Mouse (Mus musculus) heart, embryonic 14.5 days (tissue): ENCODE data around the gene Ube3b. TPM values are rescaled to one million over a fixed set of nuclear protein-coding genes. Genes with fewer than 3 reads are reported as not detected.

ENCODE experiments used
- ATAC-seq: fragments of 200-750 bp; cut with Nextera tagmentation; 2 replicates; pipeline ENCODE4 v1.8.0; 2017; ENCODE audit warnings: low read depth, moderate TSS enrichment; ENCODE audit not compliant: insufficient number of reproducible peaks, insufficient read depth, low FRiP score
- H3K27ac ChIP-seq, 2 experiments: fragments of 200-500 bp in 1 of 2; fragments of 300-500 bp in 1 of 2; sonication (generic) in 1 of 2; replicated peaks in 1 of 2; 2 replicates each; pipeline ENCODE4 v1.5.1; 2012 to 2014; ENCODE audit warnings: low read depth in 2 of 2, low read length in 2 of 2, control low read depth in 1 of 2, mild to moderate bottlenecking in 1 of 2, mixed read lengths in 1 of 2; ENCODE audit not compliant: control insufficient read depth in 1 of 2, insufficient read depth in 1 of 2
- H3K27me3 ChIP-seq: fragments of 300-500 bp; sonication (generic); 2 replicates; pipeline ENCODE4 v1.6.1; 2014; ENCODE audit warnings: mild to moderate bottlenecking, low read length, control low read depth; ENCODE audit not compliant: control insufficient read depth, insufficient read depth
- H3K36me3 ChIP-seq: fragments of 300-500 bp; sonication (generic); 2 replicates; pipeline ENCODE4 v1.6.1; 2014; ENCODE audit warnings: mild to moderate bottlenecking, control low read depth, low read length, mixed read lengths; ENCODE audit not compliant: control insufficient read depth, insufficient read depth
- H3K4me1 ChIP-seq, 2 experiments: fragments of 200-500 bp in 1 of 2; fragments of 300-500 bp in 1 of 2; sonication (generic) in 1 of 2; 2 replicates each; pipeline ENCODE4 v1.6.1; 2012 to 2014; ENCODE audit warnings: low read length in 2 of 2, control low read depth in 1 of 2, mixed read lengths in 1 of 2; ENCODE audit not compliant: control insufficient read depth in 2 of 2, insufficient read depth in 2 of 2
- H3K4me2 ChIP-seq: fragments of 300-500 bp; sonication (generic); 2 replicates; pipeline ENCODE4 v1.6.1; 2014; ENCODE audit warnings: mild to moderate bottlenecking, low read length
- H3K4me3 ChIP-seq, 2 experiments: fragments of 200-500 bp in 1 of 2; fragments of 300-500 bp in 1 of 2; sonication (generic) in 1 of 2; 2 replicates each; pipeline ENCODE4 v1.5.1; 2012 to 2014; ENCODE audit warnings: low read length in 2 of 2, mild to moderate bottlenecking in 2 of 2, control low read depth in 1 of 2, low read depth in 1 of 2, moderate library complexity in 1 of 2; ENCODE audit not compliant: control insufficient read depth in 1 of 2, insufficient read depth in 1 of 2
- H3K9ac ChIP-seq: fragments of 300-500 bp; sonication (generic); 2 replicates; pipeline ENCODE4 v1.6.1; 2014; ENCODE audit warnings: mild to moderate bottlenecking, low read length
- H3K9me3 ChIP-seq: fragments of 300-500 bp; sonication (generic); 2 replicates; pipeline ENCODE4 v1.6.1; 2016; ENCODE audit warnings: low read length, control low read depth; ENCODE audit not compliant: control insufficient read depth
- WGBS: fragments of 180-500 bp; shearing (Covaris S2); extraction: QIAGEN DNeasy Blood & Tissue Kit; methylation state at CpG from one replicate; pipeline ENCODE4 v1.1.7; 2014; 5-methylcytosine and 5-hydroxymethylcytosine counted together
- polyA plus RNA-seq: library from polyadenylated mRNA; unstranded; fragments of >200 nt; fragmentation: Nextera tagmentation; extraction: Ambion mirVana; gene quantifications from 2 replicates; pipeline ENCODE4 v1.2.1, GENCODE M21; 2014

Ube3b gene
- polyA plus RNA-seq, 1 experiment from 2014 or later: 51.1 TPM

DNA sequence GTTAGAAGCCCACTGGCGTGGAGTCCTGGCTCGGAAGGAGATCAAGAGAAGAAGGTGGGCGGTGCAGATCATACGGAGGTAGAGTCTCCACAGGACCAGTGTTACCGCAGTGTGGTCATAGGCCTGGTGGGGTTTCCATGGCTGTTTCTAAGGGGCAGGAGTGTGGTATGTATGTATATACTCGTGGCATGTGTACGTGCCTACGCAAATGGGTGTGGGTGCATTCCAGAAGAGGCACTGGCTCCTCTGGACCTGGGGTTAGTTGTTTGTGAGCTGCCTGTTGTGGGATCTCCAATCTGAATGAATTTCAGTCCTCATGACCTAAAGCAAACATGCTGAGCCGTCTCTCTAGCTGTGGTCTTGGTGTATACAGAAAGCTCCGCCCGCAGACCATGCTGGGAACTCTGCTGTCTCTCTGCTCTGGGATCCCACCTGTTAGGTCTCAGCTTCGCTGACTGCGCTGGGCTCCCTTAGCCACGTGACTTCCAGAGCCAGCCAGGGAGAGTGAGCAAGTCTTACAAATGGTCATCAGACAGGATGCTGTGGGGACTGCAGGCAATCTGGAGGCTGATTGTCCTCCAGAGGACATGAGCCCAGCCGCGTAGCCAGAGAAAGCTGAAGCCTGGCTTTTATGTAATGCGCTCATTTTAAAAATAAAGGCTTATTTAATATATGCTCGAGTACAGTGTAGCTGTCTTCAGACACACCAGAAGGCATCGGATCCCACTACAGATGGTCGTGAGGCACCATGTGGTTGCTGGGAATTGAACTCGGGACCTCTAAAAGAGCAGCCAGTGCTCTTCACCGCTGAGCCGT, 23.3 kb upstream of the Ube3b start:
- ATAC-seq: peak; percentile 63
- Histone ChIP-seq H3K36me3 (peaks cover 28% of the 10 kb centered on the region), H3K27me3 (no peaks in the 10 kb centered on the region), H3K9me3 (no peaks in the 10 kb centered on the region), H3K4me1 (peaks cover 6% of the 10 kb centered on the region in 2 experiments; a peak in 3 of 4 replicates), H3K4me2 (peak overlapping the region; percentile 51), H3K27ac (peak overlapping the region; percentile 59 to 68), H3K4me3 (peak overlapping the region; percentile 10 to 14; a peak in 2 of 4 replicates), H3K9ac (peak overlapping the region; percentile 42; the same call in 1 of the 2 replicates)
- WGBS: 43% methylated on average over 23 of the region's 23 CpGs

DNA sequence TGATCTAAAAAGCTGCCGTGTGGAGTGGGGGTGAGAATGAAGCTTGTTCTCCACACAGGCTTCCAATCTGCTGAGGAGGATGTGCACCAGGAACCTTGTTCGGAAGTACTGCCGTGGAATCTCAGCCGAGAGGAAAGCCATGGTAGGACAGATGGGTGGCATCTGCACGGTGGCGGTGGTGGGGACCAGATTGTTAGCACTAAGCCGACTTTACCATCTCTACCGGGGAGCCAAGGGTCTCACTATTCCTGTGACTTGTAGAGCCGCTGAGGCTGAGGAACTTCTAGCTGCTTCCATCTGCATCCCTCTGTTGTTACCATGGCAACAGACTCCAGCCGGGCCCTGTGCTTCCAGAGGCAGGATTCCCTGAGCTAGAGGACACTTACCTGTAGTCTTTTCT, 21.6 kb upstream of the Ube3b start:
- Histone ChIP-seq H3K4me2 (no peak overlapping the region), H3K9me3 (no peaks in the 10 kb centered on the region), H3K9ac (no peak overlapping the region), H3K4me1 (peaks cover 6% of the 10 kb centered on the region in 2 experiments; a peak in 3 of 4 replicates), H3K27me3 (no peaks in the 10 kb centered on the region), H3K27ac (no peak overlapping the region), H3K36me3 (peaks cover 45% of the 10 kb centered on the region), H3K4me3 (no peak overlapping the region)
- WGBS: 77% methylated on average over 10 of the region's 10 CpGs
- ATAC-seq: no peak

DNA sequence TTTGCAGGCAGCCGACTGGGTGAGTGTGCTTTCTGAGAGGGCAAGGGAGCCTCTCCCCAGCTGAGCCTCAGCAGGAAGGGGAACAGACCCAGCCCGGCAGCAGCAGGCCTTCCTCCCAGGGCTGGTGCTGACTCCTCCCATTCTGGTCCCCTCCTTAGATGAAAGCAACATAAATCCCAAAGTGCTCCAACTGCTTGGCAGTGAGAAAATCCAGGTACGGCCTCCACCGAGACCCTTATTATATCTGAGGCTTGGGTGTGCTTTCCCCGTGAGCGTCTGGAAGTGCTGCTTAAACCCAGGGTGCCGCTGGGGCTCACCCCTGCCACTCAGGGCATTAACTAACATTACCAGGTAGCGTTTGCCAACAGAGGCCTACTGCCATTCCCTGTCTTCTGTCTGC, 20.8 kb upstream of the Ube3b start:
- Histone ChIP-seq H3K9ac (no peak overlapping the region), H3K27me3 (no peaks in the 10 kb centered on the region), H3K27ac (no peak overlapping the region), H3K9me3 (no peaks in the 10 kb centered on the region), H3K4me2 (no peak overlapping the region), H3K36me3 (peaks cover 52% of the 10 kb centered on the region), H3K4me1 (peaks cover 6% of the 10 kb centered on the region in 2 experiments; a peak in 3 of 4 replicates), H3K4me3 (no peak overlapping the region)
- WGBS: 67% methylated on average over 8 of the region's 8 CpGs
- ATAC-seq: no peak

DNA sequence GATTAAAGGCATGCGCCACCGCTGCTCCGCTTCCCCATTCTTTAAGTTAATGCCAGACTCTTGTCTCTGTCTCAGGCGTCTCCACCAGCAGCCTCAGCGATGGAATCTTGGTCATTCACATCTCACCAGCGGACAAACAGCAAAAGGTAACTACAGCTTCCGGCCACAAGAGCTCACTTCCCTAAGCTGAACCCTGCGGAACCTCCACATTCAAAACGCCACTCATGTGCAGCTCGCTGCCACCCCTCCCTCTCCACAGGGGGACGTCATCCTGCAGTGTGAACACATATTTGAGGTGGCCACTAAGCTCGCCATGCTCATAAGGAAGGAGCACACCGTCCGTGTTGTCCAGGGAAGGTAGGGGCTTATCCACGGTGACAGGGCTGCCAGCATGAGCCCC, 19.4 kb upstream of the Ube3b start:
- Histone ChIP-seq H3K27me3 (no peaks in the 10 kb centered on the region), H3K4me3 (no peak overlapping the region), H3K27ac (no peak overlapping the region), H3K9me3 (no peaks in the 10 kb centered on the region), H3K4me2 (no peak overlapping the region), H3K4me1 (peaks cover 6% of the 10 kb centered on the region in 2 experiments; a peak in 3 of 4 replicates), H3K9ac (no peak overlapping the region), H3K36me3 (peaks cover 66% of the 10 kb centered on the region)
- no peak for ATAC-seq
- WGBS: 84% methylated on average over 15 of the region's 15 CpGs

DNA sequence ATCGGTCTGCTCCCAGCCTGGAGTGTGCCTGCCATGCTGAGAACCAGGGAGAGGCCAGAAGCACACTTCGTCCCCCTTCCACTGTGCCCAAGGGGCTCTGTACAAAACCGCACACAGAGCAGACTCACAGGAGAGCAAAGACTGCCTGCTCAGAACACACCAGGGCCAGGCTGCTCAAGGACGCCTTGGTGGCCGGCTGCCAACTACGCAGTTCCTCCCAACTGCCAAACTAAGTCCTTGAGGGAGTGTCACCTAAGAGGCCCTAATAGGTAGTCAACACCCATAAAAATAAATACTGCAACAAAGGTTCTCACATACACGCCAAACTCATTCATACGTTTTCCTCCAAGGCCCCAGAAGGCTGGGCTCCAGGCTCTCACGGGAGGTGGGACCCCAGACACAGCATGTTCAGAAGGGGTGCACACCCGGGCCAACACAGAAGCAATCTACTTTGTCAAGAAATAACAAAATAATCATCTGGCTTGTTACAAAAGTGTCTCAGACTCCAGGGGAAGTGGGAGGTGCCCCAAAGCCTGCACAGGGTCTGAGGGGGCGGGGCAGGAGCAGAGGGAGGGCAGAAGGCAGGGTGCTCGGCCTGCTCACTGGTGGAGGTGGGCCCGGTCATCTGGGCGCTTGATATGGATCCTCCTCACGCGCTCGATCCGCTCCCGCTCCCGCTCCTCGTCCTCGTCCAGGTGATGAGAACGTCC, 15.2 kb upstream of the Ube3b start:
- 78% methylated on average over 23 of the region's 23 CpGs for WGBS
- Histone ChIP-seq H3K4me3 (no peak overlapping the region), H3K27me3 (no peaks in the 10 kb centered on the region), H3K4me2 (no peak overlapping the region), H3K9me3 (no peaks in the 10 kb centered on the region), H3K27ac (no peak overlapping the region), H3K4me1 (peaks cover 6% of the 10 kb centered on the region in 2 experiments), H3K9ac (no peak overlapping the region), H3K36me3 (peaks cover 94% of the 10 kb centered on the region)
- ATAC-seq: no peak

DNA sequence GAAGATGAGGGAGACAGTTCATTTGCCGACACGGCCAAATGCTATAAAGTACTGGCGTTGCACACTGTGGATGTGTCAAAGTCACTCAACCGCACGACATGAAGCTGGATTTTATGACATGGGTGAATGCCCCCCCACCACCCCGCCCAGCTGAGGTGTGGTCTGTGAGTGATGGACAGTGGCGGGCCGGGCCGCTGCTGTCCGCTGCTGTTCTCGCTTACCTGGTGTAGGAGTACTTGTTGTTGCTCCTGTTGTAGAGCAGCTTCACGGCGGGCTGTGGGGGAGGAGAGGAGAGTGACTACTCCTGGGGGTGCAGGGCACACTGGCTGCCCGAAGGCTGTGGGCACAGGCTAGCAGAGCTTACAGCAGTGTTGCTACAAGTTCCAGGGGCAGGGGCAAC, 12.3 kb upstream of the Ube3b start:
- no peak overlapping the region for H3K9ac ChIP-seq
- no peak overlapping the region for H3K4me2 ChIP-seq
- peaks cover 32 to 33% of the 10 kb centered on the region in 2 experiments for H3K4me1 ChIP-seq
- no peak overlapping the region for H3K4me3 ChIP-seq
- no peaks in the 10 kb centered on the region for H3K9me3 ChIP-seq
- no peak for ATAC-seq
- 90% methylated on average over 14 of the region's 14 CpGs for whole genome bisulfite sequencing
- no peaks in the 10 kb centered on the region for H3K27me3 ChIP-seq
- no peak overlapping the region for H3K27ac ChIP-seq
- peaks cover 92% of the 10 kb centered on the region for H3K36me3 ChIP-seq

DNA sequence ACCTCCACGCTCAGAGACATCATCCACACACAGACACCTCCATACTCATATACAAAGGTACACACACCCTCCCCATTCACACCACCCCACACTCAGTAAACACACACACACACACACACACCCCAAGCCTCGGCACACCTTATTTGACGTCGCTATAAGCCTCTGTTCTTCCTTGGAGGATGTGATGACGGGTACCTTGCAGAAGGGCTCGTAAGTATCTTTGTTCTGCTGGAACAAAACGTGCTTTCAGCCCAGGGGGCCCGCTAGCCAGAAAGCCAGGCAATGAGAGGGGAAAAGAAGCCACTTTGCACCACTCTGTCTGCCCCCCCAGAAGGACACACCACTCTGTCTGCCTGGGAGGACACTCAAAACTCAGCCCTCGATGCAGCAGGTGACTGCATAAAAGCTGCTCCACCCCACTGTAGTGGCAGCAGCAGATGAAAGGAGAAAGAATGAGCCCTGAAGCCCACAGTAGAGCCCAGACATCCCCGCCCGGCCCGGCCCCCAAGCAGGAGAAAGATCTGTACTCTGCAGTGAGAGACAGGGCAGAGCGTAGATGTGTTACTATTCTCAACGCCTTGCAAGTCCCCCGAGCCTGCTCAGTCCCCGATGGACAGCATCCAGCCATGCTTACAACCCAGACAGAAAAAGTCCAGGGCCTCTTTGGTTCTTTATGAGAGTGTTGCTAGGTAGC, 11.5 kb upstream of the Ube3b start:
- Histone ChIP-seq H3K27ac (no peak overlapping the region), H3K36me3 (peaks cover 92% of the 10 kb centered on the region), H3K4me2 (no peak overlapping the region), H3K4me1 (peaks cover 37 to 40% of the 10 kb centered on the region in 2 experiments), H3K9me3 (no peaks in the 10 kb centered on the region), H3K4me3 (no peak overlapping the region), H3K27me3 (no peaks in the 10 kb centered on the region), H3K9ac (no peak overlapping the region)
- no peak for ATAC-seq
- 75% methylated on average over 16 of the region's 16 CpGs for WGBS
